Mouse (Mus musculus) left cerebral cortex, adult 6 months (tissue): ENCODE results near the gene Clcnkb. TPM values are rescaled to one million over a fixed set of nuclear protein-coding genes. Genes with fewer than 3 reads are reported as not detected.

Source experiments
- long read RNA-seq, 2 experiments: library from polyadenylated mRNA; unstranded; transcript quantifications; one replicate each; pipeline ENCODE4 v2.0.0; 2019 to 2020
- polyA plus RNA-seq: library from polyadenylated mRNA; unstranded; fragments of <200 nt; fragmentation: Nextera tagmentation; gene quantifications from 2 replicates; pipeline ENCODE4 v1.2.3, GENCODE M21; 2021

Clcnkb gene
- not detected in 2 replicates for polyA plus RNA-seq
- long read RNA-seq, experiment 1 = 0 reads
- long read RNA-seq, experiment 2 = 0 reads

GRCm38 (mm10) chr4:141415924-141416323 is at the start of gene Clcnkb:
TSS of gene Clcnkb (minus strand) at chr4:141416014.

GRCm38 (mm10) chr4:141444451-141445327 is 28.9 kb upstream of the Clcnkb start, which contains the start of gene Zbtb17:
TSS of gene Zbtb17 (plus strand) at chr4:141444654.

DNA sequence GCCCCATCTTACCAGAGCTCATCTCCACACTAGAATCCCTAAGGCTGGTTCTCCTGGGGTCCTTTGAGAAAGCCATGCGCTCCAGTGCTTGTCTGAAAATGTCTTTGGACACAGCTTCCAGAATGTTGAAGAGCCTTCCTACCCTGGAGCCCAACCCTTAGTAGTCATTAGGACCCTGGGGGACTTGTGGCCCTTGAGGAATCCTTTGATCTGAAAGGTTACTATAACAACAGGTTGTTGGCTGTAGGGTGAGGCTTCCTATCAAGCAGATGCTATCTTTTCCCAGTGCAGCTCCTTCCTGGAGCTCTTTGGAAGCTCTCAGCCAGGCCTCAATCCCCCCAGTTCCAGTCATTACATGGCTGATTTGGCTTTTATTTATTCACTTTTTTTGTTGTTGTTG is 20.2 kb upstream of the Clcnkb start, which contains the start of gene Srarp:
Srarp (minus strand) TSS at position 132 of the 400 bp plus-strand sequence.

DNA sequence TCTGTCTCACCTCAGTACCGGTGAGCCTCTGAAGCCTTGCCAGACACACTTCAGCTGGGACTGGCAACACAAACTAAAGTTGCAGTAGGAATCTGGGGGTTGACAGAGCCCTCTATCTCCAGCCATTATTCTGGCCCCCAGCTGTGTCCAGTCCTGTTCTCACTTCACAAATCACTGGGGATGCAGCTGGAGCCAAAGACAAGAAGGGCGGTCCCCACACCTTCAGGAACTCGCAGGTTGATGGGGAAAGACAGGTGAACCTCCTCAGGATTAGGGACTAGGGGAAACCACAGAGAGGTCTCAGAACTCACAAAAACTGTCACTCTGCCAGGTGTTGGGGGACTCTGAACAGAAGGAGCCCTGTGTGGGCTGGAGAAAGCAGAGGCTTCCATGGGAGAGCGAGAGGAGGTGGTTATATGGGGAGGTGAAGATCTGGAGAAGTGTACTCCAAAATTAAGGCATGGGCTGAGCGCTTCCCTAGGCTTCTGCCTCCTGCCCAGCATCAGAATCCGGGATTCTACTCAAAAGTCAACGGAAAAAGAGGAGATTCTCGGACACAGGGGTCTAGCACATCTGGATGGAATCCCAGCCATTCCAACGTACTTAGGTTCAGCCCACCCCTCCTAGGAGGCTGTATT is 4.5 kb upstream of the Clcnkb start, which contains the start of gene Hspb7:
Hspb7 (plus strand) TSS at position 588 of the 638 bp plus-strand sequence.

GRCm38 (mm10) chr4:141398545-141398944 is 17.3 kb downstream of the Clcnkb start, which contains the start of gene Clcnka:
TSS of gene Clcnka (minus strand) at chr4:141398724.

GRCm38 (mm10) chr4:141367997-141368791 is 47.6 kb downstream of the Clcnkb start, which contains the start of gene Fam131c:
TSS of gene Fam131c (plus strand) at chr4:141368220.

Other genes starting within 250 kb of the Clcnkb start
- 4.0 and 4.5 TPM in 2 replicates for gene Rsg1, start 202.1 kb downstream of the Clcnkb start, polyA plus RNA-seq
- gene Arhgef19, start 176.5 kb downstream of the Clcnkb start, polyA plus RNA-seq = 3.6 and 17.0 TPM in 2 replicates
- 0.07 and 0.16 TPM in 2 replicates for gene Epha2, start 114.8 kb downstream of the Clcnkb start, polyA plus RNA-seq
- 0.18 and 2.4 TPM in 2 replicates for gene Fam131c, start 47.8 kb downstream of the Clcnkb start, polyA plus RNA-seq
- not detected in 2 replicates for gene Clcnka, start 17.3 kb downstream of the Clcnkb start, polyA plus RNA-seq
- 0.11 and 0.14 TPM in 2 replicates for gene Hspb7, start 4.8 kb upstream of the Clcnkb start, polyA plus RNA-seq
- gene Srarp, start 20.1 kb upstream of the Clcnkb start, polyA plus RNA-seq = 0.23 and 0.88 TPM in 2 replicates
- gene Zbtb17, start 28.6 kb upstream of the Clcnkb start, polyA plus RNA-seq = 20.1 and 21.6 TPM in 2 replicates
- 1.8 and 6.4 TPM in 2 replicates for gene Spen, start 122.6 kb upstream of the Clcnkb start, polyA plus RNA-seq
- gene Fblim1, start 190.1 kb upstream of the Clcnkb start, polyA plus RNA-seq = 0.31 and 0.87 TPM in 2 replicates
- gene Tmem82, start 202.6 kb upstream of the Clcnkb start, polyA plus RNA-seq = 0.16 and 0.56 TPM in 2 replicates
- gene Slc25a34, start 207.8 kb upstream of the Clcnkb start, polyA plus RNA-seq = 2.3 and 4.4 TPM in 2 replicates
- gene Plekhm2, start 248.9 kb upstream of the Clcnkb start, polyA plus RNA-seq = 8.3 and 9.7 TPM in 2 replicates